Mouse (Mus musculus) kidney, embryonic 14.5 days (tissue): ENCODE measurements around the gene Fgd3. TPM values are rescaled to one million over a fixed set of nuclear protein-coding genes. Genes with fewer than 3 reads are reported as not detected.

Source experiments
- ATAC-seq: fragments of 200-750 bp; cut with Nextera tagmentation; 2 replicates; pipeline ENCODE4 v1.8.0; 2017; ENCODE audit warnings: moderate number of reproducible peaks, mild to moderate bottlenecking, moderate TSS enrichment, moderate library complexity; ENCODE audit not compliant: low FRiP score, low TSS enrichment
- H3K27ac ChIP-seq: fragments of 300-500 bp; sonication (generic); 2 replicates; pipeline ENCODE4 v1.5.1; 2014; ENCODE audit warnings: low read depth, mild to moderate bottlenecking, low read length, moderate library complexity, mixed read lengths
- H3K27me3 ChIP-seq: fragments of 300-500 bp; sonication (generic); 2 replicates; pipeline ENCODE4 v1.6.1; 2014; ENCODE audit warnings: mild to moderate bottlenecking, low read length; ENCODE audit not compliant: control insufficient read depth, insufficient read depth
- H3K36me3 ChIP-seq: fragments of 300-500 bp; sonication (generic); 2 replicates; pipeline ENCODE4 v1.6.1; 2014; ENCODE audit warnings: low read length, mixed read lengths; ENCODE audit not compliant: control insufficient read depth, insufficient read depth
- H3K4me1 ChIP-seq: fragments of 300-500 bp; sonication (generic); 2 replicates; pipeline ENCODE4 v1.6.1; 2014; ENCODE audit warnings: low read length, mixed read lengths; ENCODE audit not compliant: control insufficient read depth, insufficient read depth
- H3K4me2 ChIP-seq: fragments of 300-500 bp; sonication (generic); replicated peaks from 2 replicates; pipeline ENCODE4 v1.6.1; 2014; ENCODE audit warnings: low read depth, mild to moderate bottlenecking, low read length
- H3K4me3 ChIP-seq: fragments of 300-500 bp; sonication (generic); 2 replicates; pipeline ENCODE4 v1.5.1; 2014; ENCODE audit warnings: mild to moderate bottlenecking, low read length
- H3K9ac ChIP-seq: fragments of 300-500 bp; sonication (generic); 2 replicates; pipeline ENCODE4 v1.6.1; 2014; ENCODE audit warnings: low read depth, mild to moderate bottlenecking, low read length, moderate library complexity
- H3K9me3 ChIP-seq: fragments of 300-500 bp; sonication (generic); 2 replicates; pipeline ENCODE4 v1.6.1; 2016; ENCODE audit warnings: low read length; ENCODE audit not compliant: control insufficient read depth
- WGBS: fragments of 180-500 bp; shearing (Covaris S2); extraction: QIAGEN DNeasy Blood & Tissue Kit; methylation state at CpG from one replicate; pipeline ENCODE4 v1.1.7; 2014; 5-methylcytosine and 5-hydroxymethylcytosine counted together
- polyA plus RNA-seq: library from polyadenylated mRNA; unstranded; fragments of >200 nt; fragmentation: Nextera tagmentation; extraction: Ambion mirVana; gene quantifications from 2 replicates; pipeline ENCODE4 v1.2.1, GENCODE M21; 2014

Gene Fgd3
- polyA plus RNA-seq, 1 experiment from 2014 or later: 0.46 TPM

GRCm38 (mm10) chr13:49326246-49327206 is 6.4 kb upstream of the Fgd3 start:
- Histone ChIP-seq H3K27me3 (no peaks in the 10 kb centered on the region), H3K36me3 (no peaks in the 10 kb centered on the region), H3K9me3 (no peaks in the 10 kb centered on the region), H3K27ac (no peak overlapping the region), H3K4me2 (no peak overlapping the region), H3K4me3 (no peak overlapping the region), H3K9ac (no peak overlapping the region), H3K4me1 (no peaks in the 10 kb centered on the region)
- 0 out of 2 replicates have a peak, but pooled peaks have one; percentile 52 for ATAC-seq
- 56% methylated on average over 6 of the region's 6 CpGs for WGBS

GRCm38 (mm10) chr13:49324871-49325270 is 4.8 kb upstream of the Fgd3 start:
- Histone ChIP-seq H3K4me3 (no peak overlapping the region), H3K4me2 (no peak overlapping the region), H3K27ac (no peak overlapping the region), H3K9me3 (no peaks in the 10 kb centered on the region), H3K4me1 (peaks cover 2% of the 10 kb centered on the region), H3K27me3 (no peaks in the 10 kb centered on the region), H3K36me3 (no peaks in the 10 kb centered on the region), H3K9ac (no peak overlapping the region)
- no peak for ATAC-seq
- 61% methylated on average over 5 of the region's 5 CpGs for WGBS

- no peak overlapping the region for H3K9ac ChIP-seq
- H3K4me3 ChIP-seq: no peak overlapping the region
- 88% methylated on average over 5 of the region's 5 CpGs for WGBS
- no peaks in the 10 kb centered on the region for H3K9me3 ChIP-seq
- H3K4me2 ChIP-seq: no peak overlapping the region
- no peak for ATAC-seq
- peaks cover 9% of the 10 kb centered on the region for H3K4me1 ChIP-seq
- H3K36me3 ChIP-seq: no peaks in the 10 kb centered on the region
- H3K27ac ChIP-seq: no peak overlapping the region
- no peaks in the 10 kb centered on the region for H3K27me3 ChIP-seq
Observed at GRCm38 (mm10) chr13:49322739-49323138, 2.6 kb upstream of the Fgd3 start.

GRCm38 (mm10) chr13:49322169-49322568 is 2.1 kb upstream of the Fgd3 start:
- Histone ChIP-seq H3K9ac (no peak overlapping the region), H3K27ac (no peak overlapping the region), H3K4me2 (no peak overlapping the region), H3K36me3 (no peaks in the 10 kb centered on the region), H3K27me3 (no peaks in the 10 kb centered on the region), H3K4me3 (no peak overlapping the region), H3K9me3 (no peaks in the 10 kb centered on the region), H3K4me1 (peaks cover 9% of the 10 kb centered on the region)
- no peak for ATAC-seq
- WGBS: 87% methylated on average over 5 of the region's 5 CpGs

GRCm38 (mm10) chr13:49321452-49321851 is 1.3 kb upstream of the Fgd3 start:
- Histone ChIP-seq H3K27ac (no peak overlapping the region), H3K4me2 (no peak overlapping the region), H3K36me3 (no peaks in the 10 kb centered on the region), H3K9me3 (no peaks in the 10 kb centered on the region), H3K27me3 (no peaks in the 10 kb centered on the region), H3K9ac (no peak overlapping the region), H3K4me1 (peaks cover 9% of the 10 kb centered on the region), H3K4me3 (no peak overlapping the region)
- WGBS: 63% methylated on average over 3 of the region's 3 CpGs
- no peak for ATAC-seq

- 100% methylated on average over 1 of the region's 1 CpGs for WGBS
- Histone ChIP-seq H3K9me3 (no peaks in the 10 kb centered on the region), H3K9ac (no peak overlapping the region), H3K27me3 (no peaks in the 10 kb centered on the region), H3K36me3 (no peaks in the 10 kb centered on the region), H3K4me2 (no peak overlapping the region; the same call in 1 of the 2 replicates), H3K27ac (no peak overlapping the region), H3K4me1 (peaks cover 9% of the 10 kb centered on the region), H3K4me3 (no peak overlapping the region)
- no peak for ATAC-seq
Observed at GRCm38 (mm10) chr13:49320514-49320913, 403 bp upstream of the Fgd3 start.

- Histone ChIP-seq H3K36me3 (no peaks in the 10 kb centered on the region), H3K27ac (no peak overlapping the region), H3K4me3 (no peak overlapping the region), H3K27me3 (no peaks in the 10 kb centered on the region), H3K9ac (no peak overlapping the region), H3K9me3 (no peaks in the 10 kb centered on the region), H3K4me1 (peaks cover 9% of the 10 kb centered on the region), H3K4me2 (no peak overlapping the region)
- WGBS: 77% methylated on average over 7 of the region's 7 CpGs
- ATAC-seq: no peak
Observed at GRCm38 (mm10) chr13:49317914-49318313, 2.2 kb downstream of the Fgd3 start.

GRCm38 (mm10) chr13:49317508-49317907 is 2.6 kb downstream of the Fgd3 start:
- no peak overlapping the region for H3K27ac ChIP-seq
- H3K27me3 ChIP-seq: no peaks in the 10 kb centered on the region

GRCm38 (mm10) chr13:49316386-49317162 is 3.5 kb downstream of the Fgd3 start:
- Histone ChIP-seq H3K4me2 (no peak overlapping the region), H3K27ac (no peak overlapping the region), H3K36me3 (no peaks in the 10 kb centered on the region), H3K9me3 (no peaks in the 10 kb centered on the region), H3K4me1 (peaks cover 9% of the 10 kb centered on the region), H3K9ac (no peak overlapping the region), H3K4me3 (no peak overlapping the region), H3K27me3 (no peaks in the 10 kb centered on the region)
- no peak for ATAC-seq
- 57% methylated on average over 9 of the region's 9 CpGs for WGBS

More at GRCm38 (mm10) chr13:49317508-49317907, 2.6 kb downstream of the Fgd3 start:
- no peak for ATAC-seq
- H3K4me1 ChIP-seq: peaks cover 9% of the 10 kb centered on the region
- H3K4me2 ChIP-seq: no peak overlapping the region
- no peak overlapping the region for H3K9ac ChIP-seq
- no peaks in the 10 kb centered on the region for H3K9me3 ChIP-seq
- H3K4me3 ChIP-seq: no peak overlapping the region
- no peaks in the 10 kb centered on the region for H3K36me3 ChIP-seq
- 69% methylated on average over 6 of the region's 6 CpGs for WGBS
